Mouse (Mus musculus) liver, postnatal 0 days (tissue): ENCODE measurements around the gene Mylk2. TPM values are rescaled to one million over a fixed set of nuclear protein-coding genes. Genes with fewer than 3 reads are reported as not detected.
A peak's percentile ranks its signal among the peaks of the same experiment; 100 is the strongest.

Experiments used
- ATAC-seq: fragments of 200-750 bp; cut with Nextera tagmentation; 2 replicates; pipeline ENCODE4 v1.8.0; 2017; ENCODE audit warnings: mild to moderate bottlenecking, moderate library complexity
- DNase-seq: peaks from one replicate; pipeline ENCODE4 v3.0.0-alpha.2; 2016
- H3K27ac ChIP-seq: fragments of 300-500 bp; sonication (generic); 2 replicates; pipeline ENCODE4 v1.5.1; 2014; ENCODE audit warnings: antibody characterized with exemption, moderate library complexity, mild to moderate bottlenecking, low read depth
- H3K27me3 ChIP-seq: fragments of 300-500 bp; sonication (generic); 2 replicates; pipeline ENCODE4 v1.6.1; 2014; ENCODE audit warnings: low read length, control low read depth, mixed read lengths; ENCODE audit not compliant: insufficient read depth
- H3K36me3 ChIP-seq: fragments of 300-500 bp; sonication (generic); replicated peaks from 2 replicates; pipeline ENCODE4 v1.6.1; 2014; ENCODE audit warnings: mild to moderate bottlenecking, control low read depth, low read length, moderate library complexity, mixed read lengths; ENCODE audit not compliant: insufficient read depth
- H3K4me1 ChIP-seq: fragments of 300-500 bp; sonication (generic); 2 replicates; pipeline ENCODE4 v1.6.1; 2014; ENCODE audit warnings: antibody characterized with exemption, mild to moderate bottlenecking, control low read depth; ENCODE audit not compliant: insufficient read depth
- H3K4me2 ChIP-seq: fragments of 300-500 bp; sonication (generic); 2 replicates; pipeline ENCODE4 v1.6.1; 2014; ENCODE audit warnings: low read depth, mild to moderate bottlenecking, low read length, moderate library complexity, mixed read lengths
- H3K4me3 ChIP-seq: fragments of 300-500 bp; sonication (generic); 2 replicates; pipeline ENCODE4 v1.5.1; 2014; ENCODE audit warnings: low read depth, low read length
- H3K9ac ChIP-seq: fragments of 300-500 bp; sonication (generic); replicated peaks from 2 replicates; pipeline ENCODE4 v1.6.1; 2014; ENCODE audit warnings: mild to moderate bottlenecking, moderate library complexity
- H3K9me3 ChIP-seq: fragments of 300-500 bp; sonication (generic); 2 replicates; pipeline ENCODE4 v1.6.1; 2016; ENCODE audit warnings: mild to moderate bottlenecking, control low read depth, low read length, mixed read lengths
- CTCF ChIP-seq: sonication (generic); IDR thresholded peaks from 2 replicates; pipeline ENCODE4 v1.5.1; 2016; ENCODE audit warnings: antibody characterized with exemption, low read depth
- EP300 ChIP-seq: IDR thresholded peaks from 2 replicates; pipeline ENCODE4 v1.6.1; 2016; ENCODE audit warnings: antibody characterized with exemption, low read depth, mild to moderate bottlenecking
- WGBS: fragments of 180-500 bp; shearing (Covaris S2); extraction: QIAGEN DNeasy Blood & Tissue Kit; methylation state at CpG from one replicate; pipeline ENCODE4 v1.1.7; 2014; ENCODE audit not compliant: insufficient replicate concordance; 5-methylcytosine and 5-hydroxymethylcytosine counted together
- polyA plus RNA-seq: library from polyadenylated mRNA; unstranded; fragments of >200 nt; fragmentation: Nextera tagmentation; extraction: Ambion mirVana; gene quantifications from 2 replicates; pipeline ENCODE4 v1.2.1, GENCODE M21; 2015

The Mylk2 gene
- polyA plus RNA-seq, 1 experiment from 2014 or later: not detected

DNA sequence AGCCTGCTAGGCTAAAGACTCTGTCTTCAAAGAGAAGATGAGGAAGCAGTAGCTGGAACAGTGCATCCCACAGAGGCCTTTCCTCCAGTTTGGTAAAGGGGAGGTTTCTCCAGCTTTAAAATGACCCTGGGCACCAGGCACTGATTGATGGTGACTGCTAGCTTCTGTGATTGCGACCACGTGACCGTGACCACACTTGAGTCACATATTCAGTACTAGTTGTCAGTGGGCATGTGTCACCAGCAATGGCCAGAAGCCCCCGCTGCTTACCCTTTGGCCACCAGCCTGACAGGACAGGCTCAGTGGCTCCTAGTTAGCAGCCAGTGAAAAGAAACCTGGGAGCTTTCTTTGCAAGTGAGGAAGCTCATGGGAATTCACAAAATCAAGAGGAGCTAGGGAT, 7.6 kb upstream of the Mylk2 start:
- Histone ChIP-seq H3K4me1 (no peaks in the 10 kb centered on the region), H3K4me3 (no peak overlapping the region), H3K9me3 (no peaks in the 10 kb centered on the region), H3K4me2 (no peak overlapping the region), H3K9ac (no peak overlapping the region), H3K36me3 (no peaks in the 10 kb centered on the region), H3K27me3 (no peaks in the 10 kb centered on the region), H3K27ac (no peak overlapping the region)
- DNase-seq (no peak), ATAC-seq (no peak)
- WGBS: 58% methylated on average over 4 of the region's 4 CpGs
- TF ChIP-seq EP300 (no peak), CTCF (no peak)

- Histone ChIP-seq H3K36me3 (no peaks in the 10 kb centered on the region), H3K27me3 (no peaks in the 10 kb centered on the region), H3K9me3 (no peaks in the 10 kb centered on the region), H3K9ac (no peak overlapping the region), H3K4me3 (no peak overlapping the region), H3K27ac (no peak overlapping the region), H3K4me1 (no peaks in the 10 kb centered on the region), H3K4me2 (no peak overlapping the region)
- WGBS: 45% methylated on average over 5 of the region's 5 CpGs
- ATAC-seq (peak; percentile 23; the same call in 1 of the 2 replicates), DNase-seq (no peak)
- no peak for TF ChIP-seq EP300
- TF ChIP-seq CTCF: no peak
These were observed 7.0 kb upstream of the Mylk2 start for GRCm38 (mm10) chr2:152904127-152904643.

- TF ChIP-seq EP300 (no peak), CTCF (no peak)
- Histone ChIP-seq H3K4me3 (no peak overlapping the region), H3K27ac (no peak overlapping the region), H3K4me2 (no peak overlapping the region), H3K27me3 (no peaks in the 10 kb centered on the region), H3K4me1 (no peaks in the 10 kb centered on the region), H3K36me3 (no peaks in the 10 kb centered on the region), H3K9ac (no peak overlapping the region), H3K9me3 (no peaks in the 10 kb centered on the region)
- no peak for DNase-seq
- WGBS: 60% methylated on average over 11 of the region's 11 CpGs
- peak; percentile 35; the same call in 1 of the 2 replicates for ATAC-seq
These were observed 5.9 kb upstream of the Mylk2 start for GRCm38 (mm10) chr2:152905036-152905829.

- Histone ChIP-seq H3K4me3 (no peak overlapping the region), H3K9ac (no peak overlapping the region), H3K9me3 (no peaks in the 10 kb centered on the region), H3K27me3 (no peaks in the 10 kb centered on the region), H3K27ac (no peak overlapping the region), H3K4me2 (no peak overlapping the region), H3K4me1 (no peaks in the 10 kb centered on the region), H3K36me3 (no peaks in the 10 kb centered on the region)
- no peak for DNase-seq
- no peak for ATAC-seq
- WGBS: 53% methylated on average over 9 of the region's 9 CpGs
- TF ChIP-seq EP300: no peak
- TF ChIP-seq CTCF: no peak
These were observed 4.7 kb upstream of the Mylk2 start for GRCm38 (mm10) chr2:152906274-152907037.

DNA sequence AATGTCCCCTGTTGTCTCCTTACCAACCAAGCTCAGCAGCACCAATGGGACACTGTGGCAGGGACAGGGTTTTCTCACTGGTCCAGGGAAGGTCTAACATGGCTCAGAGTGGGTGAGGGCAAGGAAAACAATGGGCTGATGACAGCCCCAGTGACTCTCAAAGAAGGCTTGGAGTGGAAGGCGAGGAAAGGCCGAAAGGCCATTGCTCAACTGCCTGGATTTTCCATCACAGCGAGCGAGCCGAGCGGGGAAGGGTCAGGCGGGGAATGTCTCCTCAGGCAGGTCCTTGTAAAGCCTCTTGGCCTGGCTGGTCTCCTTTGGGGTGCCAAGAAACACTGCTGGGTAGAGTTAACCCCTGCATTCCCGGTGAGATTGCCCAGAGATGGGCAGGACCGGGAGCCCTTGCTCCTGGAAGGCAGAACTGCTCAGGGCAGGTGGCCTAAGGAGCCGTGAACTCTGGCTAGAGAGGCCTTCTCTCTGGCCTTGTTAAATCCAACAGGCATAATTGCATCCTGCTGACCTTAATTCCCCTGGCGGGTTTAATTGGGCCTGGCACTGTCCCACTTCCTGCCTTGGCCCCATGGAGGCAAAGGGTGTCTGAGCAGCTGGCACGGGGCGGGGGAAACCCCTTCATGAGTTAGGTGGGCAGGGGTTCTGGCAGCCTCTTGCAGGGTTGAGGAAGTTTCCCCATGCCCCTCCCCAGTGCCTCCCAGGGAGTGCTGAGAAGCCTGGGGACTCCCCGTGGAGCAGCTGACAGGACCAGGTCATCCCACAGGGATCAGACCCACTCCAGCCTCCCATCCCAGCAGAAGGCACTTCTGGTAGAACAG, 3.8 kb upstream of the Mylk2 start:
- no peak for ATAC-seq
- Histone ChIP-seq H3K9ac (no peak overlapping the region), H3K9me3 (no peaks in the 10 kb centered on the region), H3K27me3 (0 out of 2 replicates have a peak, but pooled peaks cover 3% of the 10 kb centered on the region), H3K4me1 (no peaks in the 10 kb centered on the region), H3K36me3 (no peaks in the 10 kb centered on the region), H3K4me3 (no peak overlapping the region), H3K27ac (no peak overlapping the region), H3K4me2 (no peak overlapping the region)
- WGBS: 76% methylated on average over 14 of the region's 14 CpGs
- no peak for DNase-seq
- TF ChIP-seq EP300: no peak
- TF ChIP-seq CTCF: no peak

DNA sequence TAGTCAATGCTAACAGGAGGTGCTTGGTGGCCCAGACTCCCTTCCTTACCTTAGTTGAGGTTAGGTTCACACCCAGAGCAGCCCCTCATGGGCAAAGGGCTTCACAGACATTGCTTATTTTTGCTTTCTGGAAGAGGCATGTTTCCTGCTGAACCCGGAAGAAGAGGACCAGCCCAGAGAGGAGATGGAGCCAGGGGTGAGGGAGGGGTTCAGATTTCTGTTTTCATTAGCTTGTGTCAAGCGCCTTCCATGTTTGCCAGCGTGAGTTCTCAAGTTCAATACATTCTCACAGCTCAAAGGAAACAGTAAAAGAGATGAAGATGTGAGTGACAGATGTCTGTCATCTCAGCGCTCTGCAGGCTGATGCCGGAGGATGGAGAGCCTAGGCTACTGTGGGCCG, 1.3 kb upstream of the Mylk2 start:
- no peak overlapping the region for H3K4me3 ChIP-seq
- H3K27ac ChIP-seq: no peak overlapping the region
- peaks cover 14% of the 10 kb centered on the region for H3K27me3 ChIP-seq
- TF ChIP-seq EP300 (no peak), CTCF (no peak)
- DNase-seq (no peak), ATAC-seq (no peak)
- no peaks in the 10 kb centered on the region for H3K36me3 ChIP-seq
- no peak overlapping the region for H3K4me2 ChIP-seq
- no peaks in the 10 kb centered on the region for H3K9me3 ChIP-seq
- 74% methylated on average over 6 of the region's 6 CpGs for WGBS
- H3K4me1 ChIP-seq: peaks cover 5% of the 10 kb centered on the region; the same call in 1 of the 2 replicates
- no peak overlapping the region for H3K9ac ChIP-seq
